Mouse (Mus musculus): Measurements from ENCODE around the gene Mtmr3. TPM values are rescaled to one million over a fixed set of nuclear protein-coding genes. Genes with fewer than 3 reads are reported as not detected.

Gene Mtmr3
- polyA plus RNA-seq, 1 experiment from 2014 or later = 25.6 TPM

- no peak overlapping the region for H3K9ac ChIP-seq (ENCODE audit: low read depth, low read length)
- H3K4me2 ChIP-seq = no peak overlapping the region
- H3K27me3 ChIP-seq (replicated peaks; ENCODE audit: control insufficient read depth, insufficient read depth, low read length) = no peaks in the 10 kb centered on the region
- H3K9me3 ChIP-seq (ENCODE audit: control insufficient read depth, low read length) = no peaks in the 10 kb centered on the region
- ATAC-seq (replicated peaks; ENCODE audit: low FRiP score) = no peak
- H3K36me3 ChIP-seq (ENCODE audit: control insufficient read depth, insufficient read depth, low read length) = no peaks in the 10 kb centered on the region
- DNase-seq (ENCODE audit: low spot score) = no peak
- H3K27ac ChIP-seq (ENCODE audit: low read depth, low read length) = no peak overlapping the region; the same call in 1 of the 2 replicates
- no peak overlapping the region for H3K4me3 ChIP-seq (ENCODE audit: low read depth, low read length)
- H3K4me1 ChIP-seq (replicated peaks; ENCODE audit: control insufficient read depth, insufficient read depth, low read length) = peaks cover 4% of the 10 kb centered on the region
- 23% methylated on average over 8 of the region's 8 CpGs for WGBS
These were observed 35.2 kb upstream of the Mtmr3 start for GRCm38 (mm10) chr11:4629861-4630280.

- Histone ChIP-seq H3K4me3 (ENCODE audit: low read depth, low read length) (no peak overlapping the region), H3K4me2 (no peak overlapping the region), H3K4me1 (replicated peaks; ENCODE audit: control insufficient read depth, insufficient read depth, low read length) (peaks cover 4% of the 10 kb centered on the region; the same call in 1 of the 2 replicates), H3K27ac (ENCODE audit: low read depth, low read length) (no peak overlapping the region), H3K27me3 (replicated peaks; ENCODE audit: control insufficient read depth, insufficient read depth, low read length) (no peaks in the 10 kb centered on the region), H3K9ac (ENCODE audit: low read depth, low read length) (no peak overlapping the region), H3K9me3 (ENCODE audit: control insufficient read depth, low read length) (no peaks in the 10 kb centered on the region), H3K36me3 (ENCODE audit: control insufficient read depth, insufficient read depth, low read length) (no peaks in the 10 kb centered on the region)
- WGBS = 89% methylated on average over 7 of the region's 7 CpGs
- no peak for DNase-seq (ENCODE audit: low spot score)
- ATAC-seq (replicated peaks; ENCODE audit: low FRiP score) = no peak
These were observed 33.0 kb upstream of the Mtmr3 start for GRCm38 (mm10) chr11:4627636-4628035.

- H3K9ac ChIP-seq (ENCODE audit: low read depth, low read length) = no peak overlapping the region
- 73% methylated on average over 7 of the region's 7 CpGs for WGBS
- no peak for ATAC-seq (replicated peaks; ENCODE audit: low FRiP score)
These were observed 31.3 kb upstream of the Mtmr3 start for GRCm38 (mm10) chr11:4625931-4626330.

GRCm38 (mm10) chr11:4622997-4623396, 28.3 kb upstream of the Mtmr3 start:
- DNase-seq (ENCODE audit: low spot score) (no peak), ATAC-seq (replicated peaks; ENCODE audit: low FRiP score) (no peak)
- Histone ChIP-seq H3K36me3 (ENCODE audit: control insufficient read depth, insufficient read depth, low read length) (no peaks in the 10 kb centered on the region), H3K4me2 (no peak overlapping the region), H3K9me3 (ENCODE audit: control insufficient read depth, low read length) (no peaks in the 10 kb centered on the region), H3K27ac (ENCODE audit: low read depth, low read length) (no peak overlapping the region), H3K4me1 (replicated peaks; ENCODE audit: control insufficient read depth, insufficient read depth, low read length) (no peaks in the 10 kb centered on the region), H3K9ac (ENCODE audit: low read depth, low read length) (no peak overlapping the region), H3K4me3 (ENCODE audit: low read depth, low read length) (no peak overlapping the region), H3K27me3 (replicated peaks; ENCODE audit: control insufficient read depth, insufficient read depth, low read length) (no peaks in the 10 kb centered on the region)
- WGBS = 61% methylated on average over 5 of the region's 5 CpGs

More at GRCm38 (mm10) chr11:4625931-4626330, 31.3 kb upstream of the Mtmr3 start:
- H3K4me2 ChIP-seq = no peak overlapping the region
- H3K36me3 ChIP-seq (ENCODE audit: control insufficient read depth, insufficient read depth, low read length) = no peaks in the 10 kb centered on the region
- no peaks in the 10 kb centered on the region for H3K9me3 ChIP-seq (ENCODE audit: control insufficient read depth, low read length)
- H3K4me3 ChIP-seq (ENCODE audit: low read depth, low read length) = no peak overlapping the region
- H3K27me3 ChIP-seq (replicated peaks; ENCODE audit: control insufficient read depth, insufficient read depth, low read length) = no peaks in the 10 kb centered on the region
- H3K27ac ChIP-seq (ENCODE audit: low read depth, low read length) = no peak overlapping the region
- DNase-seq (ENCODE audit: low spot score) = no peak
- H3K4me1 ChIP-seq (replicated peaks; ENCODE audit: control insufficient read depth, insufficient read depth, low read length) = peaks cover 4% of the 10 kb centered on the region; the same call in 1 of the 2 replicates

DNA sequence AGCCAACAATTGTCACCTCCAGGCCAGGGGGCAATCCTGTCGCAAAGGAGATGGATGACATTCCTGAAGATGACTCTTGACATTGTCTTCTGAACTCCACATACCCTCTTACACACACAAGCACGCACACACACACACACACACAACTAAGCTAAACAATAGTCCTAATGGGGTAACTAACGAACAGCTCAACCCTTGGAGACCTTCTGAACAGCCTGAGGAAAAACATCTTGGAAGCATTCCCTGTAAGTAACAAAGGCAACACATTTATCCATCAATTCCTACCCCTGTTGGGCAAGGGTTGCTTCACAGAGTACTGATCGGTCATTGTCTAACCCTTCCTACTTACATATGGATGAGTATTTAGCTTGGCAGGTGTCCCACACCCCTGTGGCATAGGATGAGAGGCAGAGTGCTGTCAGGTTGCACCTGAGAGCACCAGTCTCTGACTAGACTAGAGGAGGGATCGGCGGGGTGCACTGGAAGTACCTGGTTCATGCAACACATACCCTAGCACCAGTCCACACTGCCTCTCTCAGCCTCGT, 27.9 kb upstream of the Mtmr3 start:
- H3K36me3 ChIP-seq (ENCODE audit: control insufficient read depth, insufficient read depth, low read length) = no peaks in the 10 kb centered on the region
- ATAC-seq (replicated peaks; ENCODE audit: low FRiP score) (no peak), DNase-seq (ENCODE audit: low spot score) (no peak)
- no peak overlapping the region for H3K4me2 ChIP-seq
- no peaks in the 10 kb centered on the region for H3K4me1 ChIP-seq (replicated peaks; ENCODE audit: control insufficient read depth, insufficient read depth, low read length)
- H3K9ac ChIP-seq (ENCODE audit: low read depth, low read length) = no peak overlapping the region
- no peak overlapping the region for H3K27ac ChIP-seq (ENCODE audit: low read depth, low read length)
- 72% methylated on average over 7 of the region's 7 CpGs for WGBS
- H3K9me3 ChIP-seq (ENCODE audit: control insufficient read depth, low read length) = no peaks in the 10 kb centered on the region
- H3K27me3 ChIP-seq (replicated peaks; ENCODE audit: control insufficient read depth, insufficient read depth, low read length) = no peaks in the 10 kb centered on the region
- no peak overlapping the region for H3K4me3 ChIP-seq (ENCODE audit: low read depth, low read length)

DNA sequence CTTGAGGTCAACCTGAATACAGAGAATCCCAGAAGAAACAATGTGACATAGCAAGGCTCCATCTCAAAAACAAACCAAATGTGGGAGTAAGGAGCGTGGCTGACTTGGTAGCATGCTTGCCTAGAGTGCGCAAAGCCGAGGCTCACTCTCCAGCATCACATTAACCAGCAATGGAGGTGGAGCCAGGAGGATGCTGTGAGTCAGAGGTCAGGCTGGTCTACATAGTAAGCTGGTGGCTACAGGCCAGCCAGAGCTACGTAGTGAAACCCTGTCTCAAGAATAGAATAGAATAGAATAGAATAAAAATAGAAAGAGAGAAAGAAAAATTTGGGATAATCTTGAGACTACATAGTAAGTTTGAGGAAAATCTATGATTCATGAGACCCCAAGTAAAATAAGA, 27.2 kb upstream of the Mtmr3 start:
- Histone ChIP-seq H3K4me1 (replicated peaks; ENCODE audit: control insufficient read depth, insufficient read depth, low read length) (no peaks in the 10 kb centered on the region), H3K4me3 (ENCODE audit: low read depth, low read length) (no peak overlapping the region), H3K36me3 (ENCODE audit: control insufficient read depth, insufficient read depth, low read length) (no peaks in the 10 kb centered on the region), H3K4me2 (no peak overlapping the region), H3K9ac (ENCODE audit: low read depth, low read length) (no peak overlapping the region), H3K27ac (ENCODE audit: low read depth, low read length) (no peak overlapping the region), H3K27me3 (replicated peaks; ENCODE audit: control insufficient read depth, insufficient read depth, low read length) (no peaks in the 10 kb centered on the region), H3K9me3 (ENCODE audit: control insufficient read depth, low read length) (no peaks in the 10 kb centered on the region)
- DNase-seq (ENCODE audit: low spot score) (no peak), ATAC-seq (replicated peaks; ENCODE audit: low FRiP score) (no peak)
- 70% methylated on average over 4 of the region's 4 CpGs for WGBS

DNA sequence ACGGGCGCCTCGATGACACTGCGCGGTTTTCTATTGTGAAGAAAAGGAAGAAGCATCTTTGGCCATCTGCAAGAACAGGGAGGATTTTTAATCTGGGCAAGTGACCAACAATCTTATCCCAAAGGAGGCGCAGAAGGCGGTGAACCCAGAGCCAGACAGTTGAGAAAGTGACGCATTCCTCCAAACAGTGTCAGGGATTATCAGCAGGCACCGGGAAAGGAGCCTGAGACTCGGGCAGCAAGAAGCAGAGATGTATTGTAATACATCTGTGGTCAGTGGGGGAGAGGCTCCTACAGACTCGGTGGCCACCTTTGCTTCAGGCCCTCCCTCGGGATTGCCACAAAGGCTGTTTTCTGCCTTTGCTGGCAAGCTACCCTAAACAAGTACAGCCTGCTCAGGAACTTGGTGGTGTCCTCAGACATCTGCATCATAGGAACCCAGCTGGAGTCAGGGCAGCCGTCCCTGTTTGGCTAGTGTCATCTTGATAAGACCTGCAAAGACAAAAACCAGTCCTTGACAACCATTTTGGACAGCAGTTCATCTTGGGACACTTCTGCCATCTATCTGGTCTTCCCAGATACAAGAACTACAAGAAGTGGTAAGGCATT, 25.9 kb upstream of the Mtmr3 start:
- WGBS = 49% methylated on average over 13 of the region's 13 CpGs
- Histone ChIP-seq H3K4me3 (ENCODE audit: low read depth, low read length) (no peak overlapping the region), H3K27me3 (replicated peaks; ENCODE audit: control insufficient read depth, insufficient read depth, low read length) (no peaks in the 10 kb centered on the region), H3K27ac (ENCODE audit: low read depth, low read length) (no peak overlapping the region), H3K9ac (ENCODE audit: low read depth, low read length) (no peak overlapping the region), H3K36me3 (ENCODE audit: control insufficient read depth, insufficient read depth, low read length) (no peaks in the 10 kb centered on the region), H3K9me3 (ENCODE audit: control insufficient read depth, low read length) (no peaks in the 10 kb centered on the region), H3K4me1 (replicated peaks; ENCODE audit: control insufficient read depth, insufficient read depth, low read length) (no peaks in the 10 kb centered on the region), H3K4me2 (no peak overlapping the region)
- DNase-seq (ENCODE audit: low spot score) = no peak
- ATAC-seq (replicated peaks; ENCODE audit: low FRiP score) = no peak

- Histone ChIP-seq H3K9me3 (ENCODE audit: control insufficient read depth, low read length) (no peaks in the 10 kb centered on the region), H3K9ac (ENCODE audit: low read depth, low read length) (no peak within 1 kb of the TSS), H3K27me3 (replicated peaks; ENCODE audit: control insufficient read depth, insufficient read depth, low read length) (no peaks in the 10 kb centered on the region), H3K4me1 (replicated peaks; ENCODE audit: control insufficient read depth, insufficient read depth, low read length) (no peaks in the 10 kb centered on the region), H3K4me2 (no peak within 1 kb of the TSS), H3K4me3 (ENCODE audit: low read depth, low read length) (no peak within 1 kb of the TSS), H3K36me3 (ENCODE audit: control insufficient read depth, insufficient read depth, low read length) (no peaks in the 10 kb centered on the region), H3K27ac (ENCODE audit: low read depth, low read length) (no peak within 1 kb of the TSS)
- WGBS = 73% methylated on average over 16 of the region's 16 CpGs
- ATAC-seq (replicated peaks; ENCODE audit: low FRiP score) (no peak), DNase-seq (ENCODE audit: low spot score) (no peak)
These were observed 25.4 kb upstream of the Mtmr3 start, which contains the start of gene Gm11032 for GRCm38 (mm10) chr11:4620017-4620485. Gm11032 (plus strand) TSS chr11:4620067.

DNA sequence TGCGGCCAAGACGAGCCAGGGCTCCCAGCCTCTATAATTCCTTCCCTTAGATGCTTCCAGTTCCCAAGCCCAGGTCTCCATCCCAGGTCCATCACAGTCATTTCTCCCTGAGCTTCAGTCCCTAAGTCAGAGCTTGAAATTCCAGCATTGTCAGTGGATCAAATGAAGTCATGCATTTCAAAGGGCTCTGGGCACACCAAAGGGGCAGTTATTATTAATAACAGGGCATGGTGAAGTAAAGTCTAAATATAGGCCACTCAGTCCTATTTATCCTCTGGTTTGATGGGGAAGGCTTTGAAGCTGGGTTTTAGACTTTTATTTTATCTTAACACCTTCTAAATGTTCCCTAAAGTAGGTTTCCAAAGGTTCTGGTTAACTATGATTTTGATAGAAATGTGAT, 17.2 kb upstream of the Mtmr3 start:
- H3K27me3 ChIP-seq (replicated peaks; ENCODE audit: control insufficient read depth, insufficient read depth, low read length) = no peaks in the 10 kb centered on the region
- H3K36me3 ChIP-seq (ENCODE audit: control insufficient read depth, insufficient read depth, low read length) = no peaks in the 10 kb centered on the region
- no peaks in the 10 kb centered on the region for H3K9me3 ChIP-seq (ENCODE audit: control insufficient read depth, low read length)
- ATAC-seq (replicated peaks; ENCODE audit: low FRiP score) (no peak), DNase-seq (ENCODE audit: low spot score) (no peak)
- H3K4me2 ChIP-seq = no peak overlapping the region
- H3K4me3 ChIP-seq (ENCODE audit: low read depth, low read length) = no peak overlapping the region
- H3K9ac ChIP-seq (ENCODE audit: low read depth, low read length) = no peak overlapping the region
- WGBS = 75% methylated on average over 2 of the region's 2 CpGs
- H3K27ac ChIP-seq (ENCODE audit: low read depth, low read length) = no peak overlapping the region
- no peaks in the 10 kb centered on the region for H3K4me1 ChIP-seq (replicated peaks; ENCODE audit: control insufficient read depth, insufficient read depth, low read length)

Measured in liver, embryonic 11.5 days (tissue).